Mouse (Mus musculus): ENCODE results near the gene Smco2. TPM values are rescaled to one million over a fixed set of nuclear protein-coding genes. Genes with fewer than 3 reads are reported as not detected.

The Smco2 gene
- not detected in 2 replicates for polyA plus RNA-seq (2015; fragmentation: Nextera tagmentation; extraction: Ambion mirVana)

GRCm38 (mm10) chr6:146850050-146850449 lies at the start of gene Smco2:
TSS of gene Smco2 (plus strand) at chr6:146850104.
- no peaks in the 10 kb centered on the region for H3K9me3 ChIP-seq
- no peak within 1 kb of the TSS for H3K27ac ChIP-seq

GRCm38 (mm10) chr6:146809991-146810390 lies 39.9 kb upstream of the Smco2 start:
- 84% methylated on average over 6 of the region's 6 CpGs for WGBS
- H3K4me2 ChIP-seq = no peak overlapping the region
- H3K9me3 ChIP-seq = no peaks in the 10 kb centered on the region

More at GRCm38 (mm10) chr6:146850050-146850449, at the start of gene Smco2:
- Histone ChIP-seq H3K27me3 (replicated peaks) (no peaks in the 10 kb centered on the region), H3K9ac (no peak within 1 kb of the TSS), H3K4me1 (no peaks in the 10 kb centered on the region), H3K4me3 (replicated peaks) (no peak within 1 kb of the TSS), H3K36me3 (no peaks in the 10 kb centered on the region), H3K4me2 (no peak within 1 kb of the TSS)
- ATAC-seq (ENCODE audit: insufficient read depth, low FRiP score, low read depth) = no peak
- 77% methylated on average over 4 of the region's 4 CpGs for WGBS

GRCm38 (mm10) chr6:146813007-146813406 lies 36.9 kb upstream of the Smco2 start:
- Histone ChIP-seq H3K36me3 (no peaks in the 10 kb centered on the region), H3K4me2 (no peak overlapping the region), H3K9me3 (no peaks in the 10 kb centered on the region), H3K27me3 (replicated peaks) (no peaks in the 10 kb centered on the region), H3K4me3 (replicated peaks) (no peak overlapping the region), H3K4me1 (no peaks in the 10 kb centered on the region), H3K27ac (no peak overlapping the region), H3K9ac (no peak overlapping the region)
- ATAC-seq (ENCODE audit: insufficient read depth, low FRiP score, low read depth) = no peak
- whole genome bisulfite sequencing = 86% methylated on average over 5 of the region's 5 CpGs

More at GRCm38 (mm10) chr6:146809991-146810390, 39.9 kb upstream of the Smco2 start:
- H3K4me1 ChIP-seq = no peaks in the 10 kb centered on the region
- no peaks in the 10 kb centered on the region for H3K27me3 ChIP-seq (replicated peaks)
- H3K36me3 ChIP-seq = no peaks in the 10 kb centered on the region
- H3K4me3 ChIP-seq (replicated peaks) = no peak overlapping the region
- H3K27ac ChIP-seq = no peak overlapping the region
- no peak for ATAC-seq (ENCODE audit: insufficient read depth, low FRiP score, low read depth)
- H3K9ac ChIP-seq = no peak overlapping the region

- WGBS = 86% methylated on average over 29 of the region's 29 CpGs
- H3K4me1 ChIP-seq = no peaks in the 10 kb centered on the region
- H3K27me3 ChIP-seq (replicated peaks) = no peaks in the 10 kb centered on the region
- no peak overlapping the region for H3K4me3 ChIP-seq (replicated peaks)
- H3K4me2 ChIP-seq = no peak overlapping the region
- H3K9me3 ChIP-seq = no peaks in the 10 kb centered on the region
- no peak overlapping the region for H3K9ac ChIP-seq
- H3K36me3 ChIP-seq = no peaks in the 10 kb centered on the region
- ATAC-seq (ENCODE audit: insufficient read depth, low FRiP score, low read depth) = no peak
- H3K27ac ChIP-seq = no peak overlapping the region
Observed at GRCm38 (mm10) chr6:146820177-146820965, 29.5 kb upstream of the Smco2 start.

- 65% methylated on average over 13 of the region's 13 CpGs for WGBS
- Histone ChIP-seq H3K27ac (no peak overlapping the region), H3K36me3 (no peaks in the 10 kb centered on the region), H3K4me1 (no peaks in the 10 kb centered on the region), H3K9me3 (no peaks in the 10 kb centered on the region), H3K4me2 (no peak overlapping the region), H3K27me3 (replicated peaks) (no peaks in the 10 kb centered on the region), H3K4me3 (replicated peaks) (no peak overlapping the region), H3K9ac (no peak overlapping the region)
- ATAC-seq (ENCODE audit: insufficient read depth, low FRiP score, low read depth) = peak; percentile 71; the same call in 1 of the 2 replicates
Observed at GRCm38 (mm10) chr6:146821958-146822357, 27.9 kb upstream of the Smco2 start.

GRCm38 (mm10) chr6:146824727-146825486 lies 25.0 kb upstream of the Smco2 start:
- 38% methylated on average over 16 of the region's 16 CpGs for WGBS
- Histone ChIP-seq H3K27ac (no peak overlapping the region), H3K9ac (no peak overlapping the region), H3K9me3 (no peaks in the 10 kb centered on the region), H3K36me3 (no peaks in the 10 kb centered on the region), H3K27me3 (replicated peaks) (no peaks in the 10 kb centered on the region), H3K4me3 (replicated peaks) (no peak overlapping the region), H3K4me1 (no peaks in the 10 kb centered on the region), H3K4me2 (no peak overlapping the region)
- no peak for ATAC-seq (ENCODE audit: insufficient read depth, low FRiP score, low read depth)

GRCm38 (mm10) chr6:146825487-146825773 lies 24.5 kb upstream of the Smco2 start:
- no peak overlapping the region for H3K27ac ChIP-seq
- no peaks in the 10 kb centered on the region for H3K36me3 ChIP-seq
- no peak overlapping the region for H3K9ac ChIP-seq
- H3K4me1 ChIP-seq = no peaks in the 10 kb centered on the region
- H3K9me3 ChIP-seq = no peaks in the 10 kb centered on the region
- H3K4me2 ChIP-seq = no peak overlapping the region
- WGBS = 79% methylated on average over 1 of the region's 1 CpGs
- no peak for ATAC-seq (ENCODE audit: insufficient read depth, low FRiP score, low read depth)
- no peak overlapping the region for H3K4me3 ChIP-seq (replicated peaks)
- H3K27me3 ChIP-seq (replicated peaks) = no peaks in the 10 kb centered on the region

GRCm38 (mm10) chr6:146831320-146831719 lies 18.6 kb upstream of the Smco2 start:
- no peaks in the 10 kb centered on the region for H3K27me3 ChIP-seq (replicated peaks)
- H3K9ac ChIP-seq = no peak overlapping the region
- WGBS = 88% methylated on average over 12 of the region's 12 CpGs
- H3K4me3 ChIP-seq (replicated peaks) = no peak overlapping the region
- H3K9me3 ChIP-seq = no peaks in the 10 kb centered on the region
- peaks cover 3% of the 10 kb centered on the region; the same call in 1 of the 2 replicates for H3K4me1 ChIP-seq
- no peaks in the 10 kb centered on the region for H3K36me3 ChIP-seq
- no peak for ATAC-seq (ENCODE audit: insufficient read depth, low FRiP score, low read depth)
- no peak overlapping the region for H3K4me2 ChIP-seq
- H3K27ac ChIP-seq = no peak overlapping the region

- Histone ChIP-seq H3K4me2 (no peak overlapping the region), H3K4me3 (replicated peaks) (no peak overlapping the region), H3K4me1 (peaks cover 3% of the 10 kb centered on the region; the same call in 1 of the 2 replicates), H3K36me3 (no peaks in the 10 kb centered on the region), H3K9ac (no peak overlapping the region), H3K27ac (no peak overlapping the region), H3K27me3 (replicated peaks) (no peaks in the 10 kb centered on the region), H3K9me3 (no peaks in the 10 kb centered on the region)
- ATAC-seq (ENCODE audit: insufficient read depth, low FRiP score, low read depth) = peak; percentile 36; the same call in 1 of the 2 replicates
- 60% methylated on average over 6 of the region's 6 CpGs for WGBS
Observed at GRCm38 (mm10) chr6:146833485-146834314, 16.2 kb upstream of the Smco2 start.

GRCm38 (mm10) chr6:146834342-146834741 lies 15.6 kb upstream of the Smco2 start:
- H3K4me2 ChIP-seq = no peak overlapping the region
- no peaks in the 10 kb centered on the region for H3K9me3 ChIP-seq
- no peak overlapping the region for H3K27ac ChIP-seq
- WGBS = 82% methylated on average over 3 of the region's 3 CpGs
- H3K9ac ChIP-seq = no peak overlapping the region
- H3K4me3 ChIP-seq (replicated peaks) = no peak overlapping the region
- H3K27me3 ChIP-seq (replicated peaks) = no peaks in the 10 kb centered on the region
- ATAC-seq (ENCODE audit: insufficient read depth, low FRiP score, low read depth) = no peak
- H3K36me3 ChIP-seq = no peaks in the 10 kb centered on the region
- H3K4me1 ChIP-seq = peaks cover 3% of the 10 kb centered on the region; the same call in 1 of the 2 replicates

- no peaks in the 10 kb centered on the region for H3K27me3 ChIP-seq (replicated peaks)
- H3K4me3 ChIP-seq (replicated peaks) = no peak overlapping the region
- H3K9ac ChIP-seq = no peak overlapping the region
- no peaks in the 10 kb centered on the region for H3K36me3 ChIP-seq
- H3K4me1 ChIP-seq = peaks cover 3% of the 10 kb centered on the region; the same call in 1 of the 2 replicates
- 15% methylated on average over 4 of the region's 4 CpGs for WGBS
- no peak overlapping the region for H3K27ac ChIP-seq
- ATAC-seq (ENCODE audit: insufficient read depth, low FRiP score, low read depth) = no peak
- H3K9me3 ChIP-seq = no peaks in the 10 kb centered on the region
- H3K4me2 ChIP-seq = no peak overlapping the region
Observed at GRCm38 (mm10) chr6:146835784-146836183, 14.1 kb upstream of the Smco2 start.
